Mouse (Mus musculus): ENCODE measurements around the gene Enc1. TPM values are rescaled to one million over a fixed set of nuclear protein-coding genes. Genes with fewer than 3 reads are reported as not detected.

The Enc1 gene
- polyA plus RNA-seq, 1 experiment from 2014 or later, result 52.1 TPM

- 88% methylated on average over 8 of the region's 8 CpGs for WGBS
- Histone ChIP-seq H3K4me3 (replicated peaks) (no peak overlapping the region), H3K4me2 (replicated peaks) (no peak overlapping the region), H3K27me3 (no peaks in the 10 kb centered on the region), H3K4me1 (replicated peaks) (peaks cover 27% of the 10 kb centered on the region), H3K36me3 (no peaks in the 10 kb centered on the region), H3K9ac (replicated peaks) (no peak overlapping the region), H3K9me3 (no peaks in the 10 kb centered on the region), H3K27ac (no peak overlapping the region)
- ATAC-seq, result no peak
Measured at GRCm38 (mm10) chr13:97296281-97296680, 55.4 kb downstream of the Enc1 start.

DNA sequence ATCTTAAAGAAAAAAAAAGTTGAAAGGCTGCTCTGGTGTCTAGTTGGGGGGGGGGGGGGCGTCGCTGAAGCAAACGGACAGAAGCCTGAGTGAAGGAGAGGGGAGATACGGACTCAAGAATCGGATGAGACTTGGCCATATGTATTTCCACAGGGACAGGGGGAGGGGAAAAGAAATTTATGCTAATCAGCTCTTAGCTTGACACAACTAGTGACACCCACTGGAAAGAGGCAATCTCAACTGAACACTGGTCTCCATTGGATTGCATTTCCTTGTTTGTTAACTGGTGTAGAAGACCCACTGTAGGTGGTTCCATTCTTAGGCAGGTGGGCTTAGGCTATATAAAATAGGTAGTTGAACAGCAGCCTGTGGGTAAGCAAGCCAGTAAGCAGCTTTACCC, 55.9 kb downstream of the Enc1 start:
- Histone ChIP-seq H3K27me3 (no peaks in the 10 kb centered on the region), H3K4me3 (replicated peaks) (no peak overlapping the region), H3K9ac (replicated peaks) (no peak overlapping the region), H3K9me3 (no peaks in the 10 kb centered on the region), H3K36me3 (no peaks in the 10 kb centered on the region), H3K4me2 (replicated peaks) (no peak overlapping the region), H3K27ac (no peak overlapping the region), H3K4me1 (replicated peaks) (peaks cover 22% of the 10 kb centered on the region)
- WGBS, result 93% methylated on average over 5 of the region's 5 CpGs
- ATAC-seq, result no peak

DNA sequence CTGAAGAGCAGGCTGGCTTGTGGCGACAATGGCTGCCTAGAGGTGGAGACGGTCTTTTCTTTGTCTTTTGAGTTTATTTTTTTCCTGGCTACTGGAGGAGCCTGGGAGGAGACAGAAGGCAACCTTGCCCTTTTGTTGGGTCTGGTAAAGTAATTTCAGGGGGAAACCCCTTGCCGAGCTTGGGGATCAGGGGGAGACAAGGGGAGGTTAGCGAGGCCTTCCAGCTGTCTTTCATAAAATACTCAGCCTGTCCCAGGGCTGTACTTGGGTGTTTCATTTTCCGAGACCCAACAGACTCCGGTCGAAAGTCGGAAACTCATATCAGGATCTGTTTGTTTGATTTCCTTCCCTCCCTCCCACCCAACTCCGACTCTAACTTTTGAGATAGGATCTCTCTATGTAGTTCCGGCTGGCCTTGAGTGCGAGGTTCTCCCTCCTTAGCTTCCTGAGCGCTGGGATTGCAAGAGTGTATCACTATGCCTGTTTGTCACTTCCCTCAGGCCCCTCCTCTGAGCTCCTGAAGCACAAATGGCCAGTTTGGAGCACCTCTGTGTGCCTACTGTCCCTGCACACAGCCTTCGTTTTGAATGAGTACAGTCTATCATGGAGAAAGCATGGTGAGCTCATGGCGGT, 56.6 kb downstream of the Enc1 start:
- H3K27ac ChIP-seq, result no peak overlapping the region
- H3K4me2 ChIP-seq (replicated peaks), result no peak overlapping the region
- H3K4me3 ChIP-seq (replicated peaks), result no peak overlapping the region
- no peak for ATAC-seq
- no peak overlapping the region for H3K9ac ChIP-seq (replicated peaks)
- no peaks in the 10 kb centered on the region for H3K27me3 ChIP-seq
- H3K4me1 ChIP-seq (replicated peaks), result peaks cover 14% of the 10 kb centered on the region
- H3K9me3 ChIP-seq, result no peaks in the 10 kb centered on the region
- WGBS, result 81% methylated on average over 14 of the region's 14 CpGs
- H3K36me3 ChIP-seq, result no peaks in the 10 kb centered on the region

GRCm38 (mm10) chr13:97298896-97299295, 58.0 kb downstream of the Enc1 start:
- Histone ChIP-seq H3K27me3 (no peaks in the 10 kb centered on the region), H3K36me3 (no peaks in the 10 kb centered on the region), H3K4me2 (replicated peaks) (no peak overlapping the region), H3K9ac (replicated peaks) (no peak overlapping the region), H3K27ac (no peak overlapping the region), H3K9me3 (no peaks in the 10 kb centered on the region), H3K4me3 (replicated peaks) (no peak overlapping the region), H3K4me1 (replicated peaks) (peaks cover 6% of the 10 kb centered on the region; the same call in 1 of the 2 replicates)
- no peak for ATAC-seq
- WGBS, result 97% methylated on average over 4 of the region's 4 CpGs

- 90% methylated on average over 12 of the region's 12 CpGs for WGBS
- Histone ChIP-seq H3K9me3 (no peaks in the 10 kb centered on the region), H3K4me3 (replicated peaks) (no peak overlapping the region), H3K36me3 (no peaks in the 10 kb centered on the region), H3K27ac (no peak overlapping the region), H3K4me2 (replicated peaks) (no peak overlapping the region), H3K4me1 (replicated peaks) (peaks cover 6% of the 10 kb centered on the region; the same call in 1 of the 2 replicates), H3K9ac (replicated peaks) (no peak overlapping the region), H3K27me3 (no peaks in the 10 kb centered on the region)
- no peak for ATAC-seq
Measured at GRCm38 (mm10) chr13:97299877-97300873, 59.3 kb downstream of the Enc1 start.

Other genes starting within 250 kb of the Enc1 start
- gene 1700029F12Rik, start 206.7 kb upstream of the Enc1 start, polyA plus RNA-seq (2015; fragmentation: Nextera tagmentation; extraction: Ambion mirVana), result not detected in 2 replicates
- 18.6 and 18.8 TPM in 2 replicates for gene Fam169a, start 173.8 kb upstream of the Enc1 start, polyA plus RNA-seq (2015; fragmentation: Nextera tagmentation; extraction: Ambion mirVana)
- 0.43 and 1.1 TPM in 2 replicates for gene Gm6169, start 141.9 kb upstream of the Enc1 start, polyA plus RNA-seq (2015; fragmentation: Nextera tagmentation; extraction: Ambion mirVana)
- gene Gfm2, start 103.2 kb upstream of the Enc1 start, polyA plus RNA-seq (2015; fragmentation: Nextera tagmentation; extraction: Ambion mirVana), result 38.3 and 42.1 TPM in 2 replicates
- gene Nsa2, start 103.2 kb upstream of the Enc1 start, polyA plus RNA-seq (2015; fragmentation: Nextera tagmentation; extraction: Ambion mirVana), result 42.9 and 51.0 TPM in 2 replicates
- gene Hexb, start 42.7 kb upstream of the Enc1 start, polyA plus RNA-seq (2015; fragmentation: Nextera tagmentation; extraction: Ambion mirVana), result 26.1 and 26.4 TPM in 2 replicates

All from midbrain, embryonic 13.5 days (tissue).